Mouse (Mus musculus) heart, postnatal 10 days (tissue): ENCODE measurements around the gene Rap1gap. TPM values are rescaled to one million over a fixed set of nuclear protein-coding genes. Genes with fewer than 3 reads are reported as not detected.

ENCODE experiments used
- DNase-seq, 2 experiments: peaks; one replicate each; pipeline ENCODE4 v3.0.0; 2021
- intact Hi-C: fragments of 180-260 bp; cut with DNase I; formaldehyde crosslinking; loops from one replicate; pipeline ENCODE4 v1.15.1; 2025
- total RNA-seq, 2 experiments: library from RNA; stranded (reverse); gene quantifications; 2 replicates each; pipeline ENCODE4 v1.2.3; 2021

Gene Rap1gap
- total RNA-seq: 10 to 100 TPM; 10.3 to 12.6 TPM

GRCm38 (mm10) chr4:137664433-137664979 lies at the start of gene Rap1gap:
TSS of gene Rap1gap (plus strand) at chr4:137664726.
- intact Hi-C loops: no loop called here
- peak; percentile 43 to 48 for DNase-seq

GRCm38 (mm10) chr4:137622847-137623246 lies 41.7 kb upstream of the Rap1gap start:
- intact Hi-C loops: no loop called here
- DNase-seq: no peak

GRCm38 (mm10) chr4:137627476-137628235 lies 36.9 kb upstream of the Rap1gap start:
- no peak for DNase-seq
- intact Hi-C loops: no loop called here

GRCm38 (mm10) chr4:137628400-137628799 lies 36.1 kb upstream of the Rap1gap start:
- no peak for DNase-seq
- intact Hi-C loops: no loop called here

GRCm38 (mm10) chr4:137629354-137629753 lies 35.2 kb upstream of the Rap1gap start:
- DNase-seq: peak; percentile 11 to 22
- intact Hi-C loops: no loop called here

- DNase-seq: no peak
- intact Hi-C loops: no loop called here
Observed at GRCm38 (mm10) chr4:137630153-137630552, 34.4 kb upstream of the Rap1gap start.

- peak; percentile 29 to 36 for DNase-seq
- intact Hi-C loops: no loop called here
Observed at GRCm38 (mm10) chr4:137631596-137631995, 32.9 kb upstream of the Rap1gap start.

GRCm38 (mm10) chr4:137633394-137633793 lies 31.1 kb upstream of the Rap1gap start:
- DNase-seq: no peak
- intact Hi-C loops: no loop called here

- DNase-seq: no peak
- intact Hi-C loops: no loop called here
Observed at GRCm38 (mm10) chr4:137636597-137636996, 27.9 kb upstream of the Rap1gap start.

- DNase-seq: no peak
- intact Hi-C loops: no loop called here
Observed at GRCm38 (mm10) chr4:137641556-137641955, 23.0 kb upstream of the Rap1gap start.

- intact Hi-C loops: no loop called here
- DNase-seq: no peak
Observed at GRCm38 (mm10) chr4:137642101-137642500, 22.4 kb upstream of the Rap1gap start.

- intact Hi-C loops: no loop called here
- DNase-seq: no peak
Observed at GRCm38 (mm10) chr4:137643459-137643858, 21.1 kb upstream of the Rap1gap start.

GRCm38 (mm10) chr4:137646262-137646661 lies 18.3 kb upstream of the Rap1gap start:
- intact Hi-C loops: no loop called here
- no peak for DNase-seq

- intact Hi-C loops: no loop called here
- DNase-seq: no peak
Observed at GRCm38 (mm10) chr4:137647648-137648047, 16.9 kb upstream of the Rap1gap start.

- no peak for DNase-seq
- intact Hi-C loops: no loop called here
Observed at GRCm38 (mm10) chr4:137648230-137648629, 16.3 kb upstream of the Rap1gap start.

- intact Hi-C loops: no loop called here
- no peak for DNase-seq
Observed at GRCm38 (mm10) chr4:137650912-137651311, 13.6 kb upstream of the Rap1gap start.

GRCm38 (mm10) chr4:137652835-137653346 lies 11.6 kb upstream of the Rap1gap start:
- intact Hi-C loops: no loop called here
- DNase-seq: no peak

GRCm38 (mm10) chr4:137655241-137656031 lies 9.1 kb upstream of the Rap1gap start:
- no peak for DNase-seq
- intact Hi-C loops: no loop called here

GRCm38 (mm10) chr4:137657674-137658073 lies 6.9 kb upstream of the Rap1gap start:
- intact Hi-C loops: no loop called here
- DNase-seq: no peak

- DNase-seq: no peak
- intact Hi-C loops: no loop called here
Observed at GRCm38 (mm10) chr4:137659541-137659940, 5.0 kb upstream of the Rap1gap start.

GRCm38 (mm10) chr4:137660364-137661077 lies 4.0 kb upstream of the Rap1gap start:
- intact Hi-C loops: no loop called here
- peak; percentile 17 to 43 for DNase-seq
